ENCODE assay signal across 20 mouse cellular contexts in the genomic region with DNA sequence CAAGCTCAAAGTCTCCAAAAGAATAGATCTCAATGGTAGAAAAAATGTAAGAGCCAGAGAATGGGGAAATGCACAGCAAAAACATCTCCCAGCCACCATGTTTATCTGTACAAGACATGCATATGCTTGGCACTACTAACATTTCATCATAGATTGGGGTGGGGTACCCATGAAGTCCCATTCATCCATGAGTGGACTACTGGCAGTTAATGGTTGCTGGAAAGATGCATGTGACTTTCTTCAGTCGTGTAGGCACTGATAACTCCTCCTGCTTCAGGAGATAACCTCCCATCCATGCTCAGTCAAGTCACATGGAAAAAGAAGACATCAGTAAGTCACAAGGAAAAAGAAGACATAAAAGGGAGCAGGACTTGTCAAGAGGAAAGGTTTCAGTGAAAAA.
DNase-seq lines count a peak whose midpoint lies in the region; ATAC-seq lines count a peak whose summit lies in the region.
"Had no signal": no experiment of that assay in that cellular context is flagged by ENCODE, and none has a peak within 500 bp of the region (broad histone marks: within the 10 kb centered on the region; RNA-seq: fewer than 3 reads in every experiment).

No protein-coding gene starts in this region.

- no peaks in the 10 kb centered on the region for H3K36me3 ChIP-seq in liver, embryonic 12.5 days
- H3K36me3 ChIP-seq in liver, embryonic 13.5 days = no peaks in the 10 kb centered on the region
- H3K36me3 ChIP-seq: embryonic facial prominence, embryonic 10.5 days; embryonic facial prominence, embryonic 12.5 days; forebrain, embryonic 15.5 days had no signal

- peak; percentile 64; the same call in 1 of the 2 replicates for ATAC-seq in liver, embryonic 12.5 days
- ATAC-seq in liver, embryonic 13.5 days (ENCODE audit: low read depth) = peak; percentile 63
- ATAC-seq: activated CD4-positive, CD25-positive, alpha-beta regulatory T cell, adult 4 months; forebrain, embryonic 13.5 days; forebrain, embryonic 15.5 days; forebrain, postnatal 0 days; Patski had no signal

- H3K4me2 ChIP-seq in liver, embryonic 12.5 days = no peak overlapping the region
- H3K4me2 ChIP-seq in liver, embryonic 13.5 days = no peak overlapping the region
- H3K4me2 ChIP-seq: embryonic facial prominence, embryonic 12.5 days; forebrain, embryonic 13.5 days; forebrain, embryonic 15.5 days had no signal

- no peaks in the 10 kb centered on the region for H3K9me3 ChIP-seq in liver, embryonic 12.5 days (replicated peaks)
- no peaks in the 10 kb centered on the region for H3K9me3 ChIP-seq in liver, embryonic 13.5 days (replicated peaks)
- H3K9me3 ChIP-seq: embryonic facial prominence, embryonic 10.5 days; embryonic facial prominence, embryonic 12.5 days; forebrain, embryonic 13.5 days; forebrain, embryonic 15.5 days had no signal

- H3K27me3 ChIP-seq in liver, embryonic 12.5 days (replicated peaks) = no peaks in the 10 kb centered on the region
- no peaks in the 10 kb centered on the region for H3K27me3 ChIP-seq in liver, embryonic 13.5 days
- H3K27me3 ChIP-seq: embryonic facial prominence, embryonic 12.5 days; forebrain, embryonic 13.5 days; forebrain, embryonic 15.5 days had no signal

- no peak for DNase-seq in liver
- DNase-seq in liver, embryonic 13.5 days = no peak
- DNase-seq in cerebellum, adult 9-11 months = no peak
- no peak for DNase-seq in thymus, postnatal 10 days (ENCODE audit: low spot score in 2 of 2)
- DNase-seq: adrenal gland, adult 8-10 months; adrenal gland, postnatal 14 days; adrenal gland, postnatal 36 days; cerebellum, adult 11 months; cerebellum, adult 18-20 months; cerebellum, adult 8-10 months; cerebellum, postnatal 10 days; cerebellum, postnatal 25 days; forebrain, postnatal 0 days had no signal

- no peak overlapping the region for H3K4me3 ChIP-seq in liver, embryonic 12.5 days
- no peak overlapping the region for H3K4me3 ChIP-seq in liver, embryonic 13.5 days (replicated peaks)
- H3K4me3 ChIP-seq: embryonic facial prominence, embryonic 10.5 days; embryonic facial prominence, embryonic 12.5 days; forebrain, embryonic 13.5 days; forebrain, embryonic 15.5 days had no signal

- H3K4me1 ChIP-seq in liver, embryonic 12.5 days = no peaks in the 10 kb centered on the region
- H3K4me1 ChIP-seq in liver, embryonic 13.5 days (replicated peaks) = no peaks in the 10 kb centered on the region
- H3K4me1 ChIP-seq: embryonic facial prominence, embryonic 10.5 days; embryonic facial prominence, embryonic 12.5 days; forebrain, embryonic 13.5 days; forebrain, embryonic 15.5 days had no signal

- no peak overlapping the region for H3K9ac ChIP-seq in liver, embryonic 12.5 days
- H3K9ac ChIP-seq in liver, embryonic 13.5 days = no peak overlapping the region
- H3K9ac ChIP-seq: embryonic facial prominence, embryonic 12.5 days; forebrain, embryonic 13.5 days; forebrain, embryonic 15.5 days; forebrain, postnatal 0 days had no signal

- H3K27ac ChIP-seq in liver, embryonic 12.5 days = no peak overlapping the region
- H3K27ac ChIP-seq in liver, embryonic 13.5 days = no peak overlapping the region
- H3K27ac ChIP-seq: embryonic facial prominence, embryonic 10.5 days; embryonic facial prominence, embryonic 12.5 days; forebrain, embryonic 13.5 days; forebrain, embryonic 15.5 days had no signal

- 22% methylated on average over 1 of the region's 1 CpGs for WGBS in liver, embryonic 12.5 days (ENCODE audit: insufficient replicate concordance)
- 21% methylated on average over 1 of the region's 1 CpGs for WGBS in liver, embryonic 13.5 days (ENCODE audit: insufficient replicate concordance)
